Mouse (Mus musculus): ENCODE measurements around the gene Arfip1.

Arfip1 gene

GRCm38 (mm10) chr3:84455733-84456417, 126.5 kb downstream of the Arfip1 start:
- DNase-seq (ENCODE audit: low spot score in 2 of 2), result no peak

GRCm38 (mm10) chr3:84450651-84451050, 131.8 kb downstream of the Arfip1 start:
- DNase-seq (ENCODE audit: low spot score in 2 of 2), result no peak

- DNase-seq (ENCODE audit: low spot score in 2 of 2), result no peak
Measured at GRCm38 (mm10) chr3:84449015-84449414, 133.4 kb downstream of the Arfip1 start.

GRCm38 (mm10) chr3:84447803-84448202, 134.6 kb downstream of the Arfip1 start:
- DNase-seq (ENCODE audit: low spot score in 2 of 2), result no peak

Data from heart, adult 9 months (tissue).